Mouse (Mus musculus): ENCODE results near the gene Nhlrc2. TPM values are rescaled to one million over a fixed set of nuclear protein-coding genes. Genes with fewer than 3 reads are reported as not detected.
A peak's percentile ranks its signal among the peaks of the same experiment; 100 is the strongest.

Gene Nhlrc2
- polyA plus RNA-seq, 1 experiment: 6.8 TPM

GRCm38 (mm10) chr19:56533291-56534071 lies 14.6 kb upstream of the Nhlrc2 start:
- peaks cover 31% of the 10 kb centered on the region for H3K36me3 ChIP-seq (ENCODE audit: control insufficient read depth, insufficient read depth)
- no peaks in the 10 kb centered on the region for H3K79me3 ChIP-seq (ENCODE audit: low read depth)
- H3ac ChIP-seq (ENCODE audit: control insufficient read depth, insufficient read length, low read depth): no peak overlapping the region
- TF ChIP-seq MAX (IDR thresholded peaks at IDR 0.05): no peak
- no peak for TF ChIP-seq FOSL1 (IDR thresholded peaks at IDR 0.05; ENCODE audit: insufficient read depth, low read length, poor library complexity, severe bottlenecking)
- H3K27me3 ChIP-seq (ENCODE audit: control insufficient read depth, insufficient read depth, insufficient read length): no peaks in the 10 kb centered on the region
- no peaks in the 10 kb centered on the region for H3K79me2 ChIP-seq (ENCODE audit: control insufficient read depth, insufficient read depth)
- no peak overlapping the region for H3K4me3 ChIP-seq (ENCODE audit: insufficient read depth, poor library complexity, severe bottlenecking)

GRCm38 (mm10) chr19:56534337-56534736 lies 13.7 kb upstream of the Nhlrc2 start:
- H3K4me3 ChIP-seq (ENCODE audit: insufficient read depth, poor library complexity, severe bottlenecking): no peak overlapping the region
- H3K79me3 ChIP-seq (ENCODE audit: low read depth): no peaks in the 10 kb centered on the region
- no peaks in the 10 kb centered on the region for H3K79me2 ChIP-seq (ENCODE audit: control insufficient read depth, insufficient read depth)
- H3K36me3 ChIP-seq (ENCODE audit: control insufficient read depth, insufficient read depth): peaks cover 36% of the 10 kb centered on the region
- no peaks in the 10 kb centered on the region for H3K27me3 ChIP-seq (ENCODE audit: control insufficient read depth, insufficient read depth, insufficient read length)
- TF ChIP-seq FOSL1 (IDR thresholded peaks at IDR 0.05; ENCODE audit: insufficient read depth, low read length, poor library complexity, severe bottlenecking): no peak
- no peak overlapping the region for H3ac ChIP-seq (ENCODE audit: control insufficient read depth, insufficient read length, low read depth)

- H3K4me3 ChIP-seq (ENCODE audit: insufficient read depth, poor library complexity, severe bottlenecking): no peak overlapping the region
- no peak overlapping the region for H3ac ChIP-seq (ENCODE audit: control insufficient read depth, insufficient read length, low read depth)
- no peaks in the 10 kb centered on the region for H3K79me2 ChIP-seq (ENCODE audit: control insufficient read depth, insufficient read depth)
- peaks cover 36% of the 10 kb centered on the region for H3K36me3 ChIP-seq (ENCODE audit: control insufficient read depth, insufficient read depth)
- H3K27me3 ChIP-seq (ENCODE audit: control insufficient read depth, insufficient read depth, insufficient read length): no peaks in the 10 kb centered on the region
- no peaks in the 10 kb centered on the region for H3K79me3 ChIP-seq (ENCODE audit: low read depth)
- TF ChIP-seq MAX (IDR thresholded peaks at IDR 0.05) (no peak), MYOD1 (IDR thresholded peaks at IDR 0.05; ENCODE audit: control insufficient read depth, insufficient read length, low read depth) (no peak), CTCF (IDR thresholded peaks at IDR 0.05; ENCODE audit: control insufficient read depth, insufficient read depth, insufficient read length) (no peak), USF1 (IDR thresholded peaks at IDR 0.05; ENCODE audit: low read depth) (no peak), CEBPB (IDR thresholded peaks at IDR 0.05; ENCODE audit: low read depth) (no peak), MYOG (IDR thresholded peaks at IDR 0.05; ENCODE audit: control insufficient read depth, extremely low read depth, insufficient read length) (no peak), FOSL1 (IDR thresholded peaks at IDR 0.05; ENCODE audit: insufficient read depth, low read length, poor library complexity, severe bottlenecking) (no peak)
Observed at GRCm38 (mm10) chr19:56535064-56535463, 13.0 kb upstream of the Nhlrc2 start.

GRCm38 (mm10) chr19:56535765-56536164 lies 12.3 kb upstream of the Nhlrc2 start:
- TF ChIP-seq FOSL1 (IDR thresholded peaks at IDR 0.05; ENCODE audit: insufficient read depth, low read length, poor library complexity, severe bottlenecking) (no peak), USF1 (IDR thresholded peaks at IDR 0.05; ENCODE audit: low read depth) (no peak), MAX (IDR thresholded peaks at IDR 0.05) (no peak), CEBPB (IDR thresholded peaks at IDR 0.05; ENCODE audit: low read depth) (no peak), CTCF (IDR thresholded peaks at IDR 0.05; ENCODE audit: control insufficient read depth, insufficient read depth, insufficient read length) (no peak), MYOD1 (IDR thresholded peaks at IDR 0.05; ENCODE audit: control insufficient read depth, insufficient read length, low read depth) (no peak), MYOG (IDR thresholded peaks at IDR 0.05; ENCODE audit: control insufficient read depth, extremely low read depth, insufficient read length) (no peak)
- H3K4me3 ChIP-seq (ENCODE audit: insufficient read depth, poor library complexity, severe bottlenecking): no peak overlapping the region
- peaks cover 36% of the 10 kb centered on the region for H3K36me3 ChIP-seq (ENCODE audit: control insufficient read depth, insufficient read depth)

GRCm38 (mm10) chr19:56543320-56543719 lies 4.7 kb upstream of the Nhlrc2 start:
- Histone ChIP-seq H3K79me3 (ENCODE audit: low read depth) (no peaks in the 10 kb centered on the region), H3K79me2 (ENCODE audit: control insufficient read depth, insufficient read depth) (no peaks in the 10 kb centered on the region), H3K4me3 (ENCODE audit: insufficient read depth, poor library complexity, severe bottlenecking) (no peak overlapping the region), H3ac (ENCODE audit: control insufficient read depth, insufficient read length, low read depth) (no peak overlapping the region), H3K36me3 (ENCODE audit: control insufficient read depth, insufficient read depth) (peaks cover 36% of the 10 kb centered on the region), H3K27me3 (ENCODE audit: control insufficient read depth, insufficient read depth, insufficient read length) (no peaks in the 10 kb centered on the region)
- TF ChIP-seq CEBPB (IDR thresholded peaks at IDR 0.05; ENCODE audit: low read depth) (no peak), CTCF (IDR thresholded peaks at IDR 0.05; ENCODE audit: control insufficient read depth, insufficient read depth, insufficient read length) (no peak), USF1 (IDR thresholded peaks at IDR 0.05; ENCODE audit: low read depth) (no peak), MYOD1 (IDR thresholded peaks at IDR 0.05; ENCODE audit: control insufficient read depth, insufficient read length, low read depth) (no peak), MYOG (IDR thresholded peaks at IDR 0.05; ENCODE audit: control insufficient read depth, extremely low read depth, insufficient read length) (no peak), FOSL1 (IDR thresholded peaks at IDR 0.05; ENCODE audit: insufficient read depth, low read length, poor library complexity, severe bottlenecking) (no peak), MAX (IDR thresholded peaks at IDR 0.05) (no peak)

More at GRCm38 (mm10) chr19:56535765-56536164, 12.3 kb upstream of the Nhlrc2 start:
- no peaks in the 10 kb centered on the region for H3K79me3 ChIP-seq (ENCODE audit: low read depth)
- H3ac ChIP-seq (ENCODE audit: control insufficient read depth, insufficient read length, low read depth): no peak overlapping the region
- no peaks in the 10 kb centered on the region for H3K27me3 ChIP-seq (ENCODE audit: control insufficient read depth, insufficient read depth, insufficient read length)
- H3K79me2 ChIP-seq (ENCODE audit: control insufficient read depth, insufficient read depth): no peaks in the 10 kb centered on the region

GRCm38 (mm10) chr19:56544681-56545388 lies 3.2 kb upstream of the Nhlrc2 start:
- TF ChIP-seq MYOD1 (IDR thresholded peaks at IDR 0.05; ENCODE audit: control insufficient read depth, insufficient read length, low read depth): peak; percentile 4
- TF ChIP-seq MYOG (IDR thresholded peaks at IDR 0.05; ENCODE audit: control insufficient read depth, extremely low read depth, insufficient read length): no peak
- TF ChIP-seq FOSL1 (IDR thresholded peaks at IDR 0.05; ENCODE audit: insufficient read depth, low read length, poor library complexity, severe bottlenecking): no peak
- TF ChIP-seq MAX (IDR thresholded peaks at IDR 0.05): no peak
- no peaks in the 10 kb centered on the region for H3K27me3 ChIP-seq (ENCODE audit: control insufficient read depth, insufficient read depth, insufficient read length)
- no peak overlapping the region for H3K4me3 ChIP-seq (ENCODE audit: insufficient read depth, poor library complexity, severe bottlenecking)
- no peak overlapping the region for H3ac ChIP-seq (ENCODE audit: control insufficient read depth, insufficient read length, low read depth)
- H3K36me3 ChIP-seq (ENCODE audit: control insufficient read depth, insufficient read depth): peaks cover 30% of the 10 kb centered on the region
- H3K79me3 ChIP-seq (ENCODE audit: low read depth): peaks cover 9% of the 10 kb centered on the region
- H3K79me2 ChIP-seq (ENCODE audit: control insufficient read depth, insufficient read depth): peaks cover 13% of the 10 kb centered on the region

Measured in C2C12 (cell line).